Mouse (Mus musculus): ENCODE data around the gene Bcat1.
"Not testable (repeated sequence)": the region's sequence is repeated elsewhere in the genome, so short reads cannot be mapped to it uniquely, and the experiment has no call there.

Gene Bcat1

GRCm38 (mm10) chr6:145075548-145076224, at the start of gene Bcat1:
TSS of gene Bcat1 (minus strand) at chr6:145076184.
- DNase-seq = peak; percentile 13

- DNase-seq = no peak
These were observed 49.7 kb upstream of the Bcat1 start for GRCm38 (mm10) chr6:145125591-145126113.

- DNase-seq = no peak
These were observed 48.6 kb upstream of the Bcat1 start for GRCm38 (mm10) chr6:145124621-145125020.

- DNase-seq = no peak
These were observed 47.4 kb upstream of the Bcat1 start for GRCm38 (mm10) chr6:145123136-145124060.

GRCm38 (mm10) chr6:145122423-145123059, 46.6 kb upstream of the Bcat1 start:
- no peak for DNase-seq

GRCm38 (mm10) chr6:145121590-145122420, 45.8 kb upstream of the Bcat1 start:
- DNase-seq = peak; percentile 11

- no peak for DNase-seq
These were observed 45.0 kb upstream of the Bcat1 start for GRCm38 (mm10) chr6:145120787-145121589.

GRCm38 (mm10) chr6:145120086-145120485, 44.1 kb upstream of the Bcat1 start:
- DNase-seq = no peak

- no peak for DNase-seq
These were observed 40.2 kb upstream of the Bcat1 start for GRCm38 (mm10) chr6:145116098-145116672.

GRCm38 (mm10) chr6:145115476-145116097, 39.6 kb upstream of the Bcat1 start, which contains the start of gene Lrmp:
TSS of gene Lrmp (plus strand) at chr6:145115653.
- no peak for DNase-seq

- DNase-seq = no peak
These were observed 38.6 kb upstream of the Bcat1 start for GRCm38 (mm10) chr6:145114561-145114960.

- no peak for DNase-seq
These were observed 36.9 kb upstream of the Bcat1 start for GRCm38 (mm10) chr6:145112865-145113264.

GRCm38 (mm10) chr6:145110786-145111185, 34.8 kb upstream of the Bcat1 start:
- DNase-seq = no peak

- DNase-seq = no peak
These were observed 30.3 kb upstream of the Bcat1 start for GRCm38 (mm10) chr6:145106163-145106842.

GRCm38 (mm10) chr6:145105439-145105838, 29.5 kb upstream of the Bcat1 start:
- DNase-seq = no peak

GRCm38 (mm10) chr6:145104241-145104939, 28.4 kb upstream of the Bcat1 start:
- DNase-seq = no peak

GRCm38 (mm10) chr6:145100923-145101322, 24.9 kb upstream of the Bcat1 start:
- no peak for DNase-seq

GRCm38 (mm10) chr6:145094431-145094830, 18.4 kb upstream of the Bcat1 start:
- no peak for DNase-seq

GRCm38 (mm10) chr6:145093038-145093622, 17.1 kb upstream of the Bcat1 start:
- DNase-seq = not testable (repeated sequence)

Measured in right cerebral cortex, postnatal 25 days (tissue).